Mouse (Mus musculus) brain, embryonic 14.5 days (tissue): Measurements from ENCODE around the gene Foxs1. TPM values are rescaled to one million over a fixed set of nuclear protein-coding genes. Genes with fewer than 3 reads are reported as not detected.

Experiments
- DNase-seq: peaks from one replicate; pipeline ENCODE4 v3.0.0-alpha.2; 2011; ENCODE audit warnings: low read depth
- CTCF ChIP-seq: fragments of 200-500 bp; IDR thresholded peaks from 2 replicates; pipeline ENCODE4 v1.5.1; 2012; ENCODE audit warnings: inconsistent platforms, mild to moderate bottlenecking, moderate library complexity, borderline replicate concordance; ENCODE audit not compliant: insufficient read depth, insufficient read length; ENCODE audit errors: extremely low read depth
- POLR2A ChIP-seq: fragments of 200-500 bp; IDR thresholded peaks from 2 replicates; pipeline ENCODE4 v1.6.1; 2012; ENCODE audit warnings: mild to moderate bottlenecking, inconsistent platforms, borderline replicate concordance; ENCODE audit not compliant: poor library complexity, insufficient read depth, insufficient read length, severe bottlenecking; ENCODE audit errors: extremely low read depth
- polyA plus RNA-seq: library from polyadenylated mRNA; depleted of rRNA; stranded (reverse); fragments of >200 nt; gene quantifications from 2 replicates; pipeline ENCODE4 v1.2.3, GENCODE M21; 2012

Gene Foxs1
- polyA plus RNA-seq, 1 experiment = 4.6 TPM

DNA sequence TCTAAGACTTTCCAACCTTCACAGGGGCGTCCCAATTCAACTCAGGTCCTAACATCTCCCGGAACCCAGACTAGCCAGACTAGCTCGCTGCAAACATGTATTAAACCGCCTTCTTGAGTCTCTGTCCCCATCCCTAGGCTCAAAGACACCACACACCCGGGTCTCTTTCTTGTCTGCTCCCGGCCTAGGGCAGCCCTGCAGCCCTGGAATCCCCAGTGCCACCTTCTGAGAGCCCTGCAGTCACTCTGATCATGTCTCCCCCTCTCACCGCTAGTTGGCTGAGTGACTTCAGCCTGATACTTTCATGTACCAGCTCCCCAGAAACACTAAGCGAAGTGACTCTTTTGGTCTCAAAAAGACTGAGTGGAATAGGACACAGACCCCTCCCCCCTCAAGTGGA is 10.6 kb upstream of the Foxs1 start:
- DNase-seq = peak; percentile 29
- no peak for TF ChIP-seq POLR2A
- peak; percentile 33; the same call in 1 of the 2 replicates for TF ChIP-seq CTCF

DNA sequence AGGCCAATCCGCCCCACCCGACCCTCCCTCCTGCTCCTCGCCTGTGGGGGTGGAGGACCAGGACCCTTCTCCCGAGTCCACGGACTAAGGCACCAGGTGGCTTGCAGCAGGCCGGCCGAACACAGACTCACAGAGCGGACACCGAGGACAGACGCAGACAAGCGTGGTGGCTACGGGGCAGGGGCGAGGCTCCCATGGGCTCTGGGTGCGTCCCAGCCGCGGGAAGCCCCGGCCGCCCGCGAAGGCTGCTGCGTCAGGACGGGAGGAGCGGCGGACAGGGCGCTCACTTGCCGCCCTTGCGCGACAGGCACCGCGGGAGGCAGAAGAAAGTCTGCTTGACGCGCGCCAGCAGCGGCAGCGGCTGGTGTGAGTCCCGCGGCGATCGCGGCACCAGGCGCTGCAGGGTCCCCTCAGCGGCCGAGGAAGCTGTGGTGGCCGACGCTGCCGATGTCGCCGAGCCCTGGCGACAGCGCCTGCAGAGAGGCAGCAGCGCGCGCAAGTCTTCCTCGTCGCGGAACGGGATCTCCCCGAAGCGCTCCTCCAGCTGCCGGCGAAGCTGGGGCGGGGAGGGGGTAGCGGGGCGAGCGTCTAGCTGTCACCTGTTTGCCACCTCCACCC is 10.0 kb upstream of the Foxs1 start:
- TF ChIP-seq CTCF = no peak
- no peak for TF ChIP-seq POLR2A
- peak; percentile 42 for DNase-seq

DNA sequence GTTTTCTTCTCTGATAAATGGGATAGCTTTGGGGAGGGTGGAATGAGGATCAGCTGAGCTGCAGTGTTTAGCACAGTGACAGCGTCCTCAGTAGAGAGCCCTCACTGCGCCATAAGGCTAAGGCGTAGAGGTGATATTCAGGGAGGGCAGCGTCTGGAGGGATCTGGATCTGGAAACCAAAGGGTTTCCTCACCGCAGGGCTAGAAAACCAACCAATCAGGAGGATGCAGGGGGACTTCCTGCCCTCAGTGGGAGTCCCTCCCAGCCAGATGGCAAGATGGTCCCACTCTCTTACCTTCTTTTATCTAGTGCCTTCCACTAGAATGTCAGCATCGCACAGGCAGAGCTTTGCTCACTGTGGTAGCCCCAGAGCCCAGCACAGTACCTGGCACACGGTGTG is 8.8 kb upstream of the Foxs1 start:
- TF ChIP-seq POLR2A = no peak
- no peak for TF ChIP-seq CTCF
- DNase-seq = no peak

DNA sequence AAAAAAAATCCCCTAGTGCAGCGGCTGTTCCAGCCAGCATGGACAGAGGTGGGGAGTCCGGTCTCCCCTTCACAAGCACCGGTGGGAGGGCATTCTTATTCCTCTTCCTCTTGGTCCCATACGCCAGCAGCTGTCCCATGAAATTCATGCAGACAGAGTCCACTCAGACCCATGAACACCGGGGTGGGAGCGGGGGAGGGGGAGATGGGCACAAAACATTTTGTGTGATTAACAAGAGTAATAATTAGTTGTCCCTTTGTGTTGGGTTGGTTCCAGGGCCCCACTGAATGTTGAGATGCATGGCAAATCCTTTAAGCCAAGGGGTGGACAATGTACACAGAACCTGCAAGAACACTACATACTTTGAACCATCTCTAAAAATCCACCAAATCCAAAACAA is 8.1 kb upstream of the Foxs1 start:
- no peak for DNase-seq
- TF ChIP-seq POLR2A = no peak
- no peak for TF ChIP-seq CTCF

DNA sequence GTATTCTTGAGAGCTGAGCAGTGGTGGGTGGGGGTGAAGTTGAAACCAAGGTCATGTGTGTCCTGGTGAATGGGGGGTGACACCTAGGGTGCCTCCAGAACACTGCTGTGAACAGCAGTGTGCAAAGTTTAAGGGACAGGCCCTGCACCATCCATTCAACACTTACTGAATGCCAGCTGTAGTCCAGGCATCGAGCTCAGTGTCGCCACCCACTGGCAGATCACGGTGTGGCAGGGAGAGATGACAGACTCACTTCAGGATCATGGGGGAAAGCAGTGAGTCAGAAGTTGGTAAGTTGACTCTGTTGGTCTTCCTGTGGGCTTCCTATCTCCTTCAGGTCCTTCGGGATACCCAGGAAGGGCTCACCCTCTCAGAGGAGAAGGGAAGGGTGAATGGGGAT is 6.8 kb upstream of the Foxs1 start:
- no peak for DNase-seq
- TF ChIP-seq POLR2A = no peak
- peak; percentile 66 for TF ChIP-seq CTCF

DNA sequence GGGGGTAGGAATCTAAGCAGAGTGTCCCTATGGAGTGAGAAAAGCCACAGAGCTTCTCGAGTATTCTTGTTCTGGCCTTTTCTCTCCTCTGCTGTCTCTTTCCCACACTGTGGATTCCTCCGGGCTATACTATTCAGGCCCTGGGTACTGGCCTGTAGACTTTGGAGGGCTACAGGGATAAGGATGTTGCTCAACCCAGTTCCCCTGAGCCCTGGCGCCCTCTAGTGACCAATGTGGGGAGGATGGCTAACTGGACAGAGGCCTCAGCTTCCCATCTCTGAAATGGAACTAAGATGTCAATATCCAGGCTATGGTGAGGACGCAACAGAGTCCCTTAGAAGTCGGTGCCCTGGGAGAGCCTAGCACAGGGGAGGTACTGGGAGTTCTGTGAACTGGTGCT is 606 bp upstream of the Foxs1 start:
- TF ChIP-seq CTCF (peak; percentile 59), POLR2A (no peak)
- peak; percentile 33 for DNase-seq

DNA sequence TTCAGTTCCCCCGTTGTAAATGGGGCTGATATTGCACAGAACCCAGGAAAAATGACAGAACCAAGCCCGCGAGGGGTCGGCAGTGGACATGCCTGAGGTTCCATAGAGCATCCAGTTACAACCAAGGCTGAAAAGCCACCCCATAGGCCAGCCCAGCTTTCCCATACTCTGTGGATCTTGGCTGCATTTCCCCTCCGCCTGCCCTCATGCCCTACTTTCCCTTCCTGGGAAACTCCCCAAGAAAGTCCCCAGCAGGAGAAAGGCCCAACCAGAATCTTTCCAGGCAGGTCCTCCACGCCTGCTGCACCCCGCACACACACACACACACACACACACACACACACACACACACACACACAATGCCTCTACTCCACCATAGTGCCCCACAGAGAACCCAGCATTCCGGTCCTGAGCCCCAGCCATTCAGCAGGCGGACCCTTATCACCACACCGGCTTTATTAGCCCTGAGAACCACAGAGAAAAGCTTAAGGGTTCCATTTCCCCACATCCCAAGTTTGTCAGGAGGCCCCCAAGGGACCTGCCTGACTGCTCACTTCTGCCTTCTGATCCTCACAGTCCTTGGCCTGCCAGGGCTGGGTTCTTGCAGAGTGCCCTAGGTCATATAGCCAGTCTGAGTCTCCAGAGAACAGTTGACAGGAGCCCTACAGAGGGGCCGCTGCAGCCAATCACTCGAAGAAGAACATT is 1.4 kb downstream of the Foxs1 start:
- DNase-seq = no peak

DNA sequence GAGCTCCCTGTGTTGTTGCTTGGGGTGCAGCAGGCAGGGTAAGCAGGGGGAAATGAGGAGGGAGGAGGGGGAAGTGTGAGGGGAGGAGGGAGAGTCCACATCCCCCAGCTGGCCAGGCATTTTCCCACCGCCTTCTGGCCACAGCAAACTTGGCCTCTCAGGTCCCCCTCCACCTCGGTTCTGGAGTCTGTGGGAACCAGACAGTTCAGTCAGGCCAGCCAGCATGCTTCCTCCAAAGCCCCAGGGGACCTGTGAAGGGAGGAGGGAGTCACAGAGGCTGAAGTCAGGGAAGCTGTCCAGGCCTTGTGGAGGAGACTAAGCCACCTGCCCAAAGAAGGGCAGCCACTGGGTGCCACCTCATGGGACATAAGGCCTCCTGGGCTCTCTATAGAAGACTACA is 2.7 kb downstream of the Foxs1 start:
- no peak for DNase-seq
- TF ChIP-seq CTCF (no peak), POLR2A (no peak)

More for the DNA sequence above, 1.4 kb downstream of the Foxs1 start:
- TF ChIP-seq CTCF = no peak
- TF ChIP-seq POLR2A = no peak

DNA sequence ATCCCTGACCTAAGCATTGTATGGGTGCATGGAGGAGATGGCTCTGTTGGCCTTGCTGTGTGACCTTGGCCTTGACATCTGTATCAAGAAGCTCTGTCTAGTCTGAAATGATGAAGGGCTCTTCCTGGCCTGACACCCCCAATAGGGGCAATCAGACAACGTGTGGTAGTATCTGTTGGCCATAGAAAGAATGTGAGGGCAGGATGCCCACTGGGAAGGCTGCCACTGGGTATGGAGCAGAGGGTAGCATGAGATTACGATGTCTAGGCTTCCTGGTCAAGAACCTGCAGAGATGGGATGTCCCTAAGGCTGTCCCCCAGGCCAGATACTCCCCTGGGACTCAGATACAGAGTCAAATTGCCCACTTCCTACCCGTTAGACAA is 4.0 kb downstream of the Foxs1 start:
- no peak for DNase-seq
- TF ChIP-seq CTCF = no peak
- TF ChIP-seq POLR2A = no peak

DNA sequence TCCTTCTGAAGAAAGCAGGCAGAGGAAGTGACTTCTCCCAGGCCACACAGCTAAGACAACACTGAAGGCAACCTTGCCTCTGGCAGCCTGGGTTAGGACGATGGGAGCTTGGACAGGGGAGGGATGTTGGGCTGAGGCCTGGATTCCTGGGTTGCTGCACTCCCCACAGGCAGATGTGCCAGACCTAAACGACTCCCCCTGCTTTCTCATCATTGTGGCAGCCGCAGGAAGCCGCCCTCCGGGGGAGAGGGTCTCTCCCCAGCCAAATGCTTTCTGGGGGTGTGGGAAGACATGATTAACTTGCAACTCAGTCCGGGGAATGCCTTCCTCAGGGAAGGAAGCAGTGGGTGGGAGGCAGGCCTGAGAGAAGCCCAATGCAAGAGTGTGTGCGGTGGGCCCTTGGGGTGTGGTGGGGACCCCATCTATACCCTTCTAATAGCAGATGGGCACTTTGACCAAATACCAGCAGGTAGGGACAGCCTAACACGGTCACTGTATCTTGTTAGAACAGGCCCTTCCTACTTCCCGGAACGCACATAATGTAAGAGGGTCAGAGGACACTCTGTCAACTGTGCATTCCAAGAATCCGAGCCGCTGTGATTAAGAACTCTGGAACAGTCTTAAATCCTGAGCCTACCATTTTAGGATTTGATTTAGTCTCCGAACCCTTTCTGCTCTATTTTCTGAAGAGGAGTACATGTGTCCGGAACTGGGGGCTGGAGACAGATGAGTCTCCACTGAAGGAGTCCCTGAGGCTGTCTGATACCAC is 4.6 kb downstream of the Foxs1 start:
- DNase-seq = no peak
- TF ChIP-seq POLR2A = no peak
- TF ChIP-seq CTCF = no peak

DNA sequence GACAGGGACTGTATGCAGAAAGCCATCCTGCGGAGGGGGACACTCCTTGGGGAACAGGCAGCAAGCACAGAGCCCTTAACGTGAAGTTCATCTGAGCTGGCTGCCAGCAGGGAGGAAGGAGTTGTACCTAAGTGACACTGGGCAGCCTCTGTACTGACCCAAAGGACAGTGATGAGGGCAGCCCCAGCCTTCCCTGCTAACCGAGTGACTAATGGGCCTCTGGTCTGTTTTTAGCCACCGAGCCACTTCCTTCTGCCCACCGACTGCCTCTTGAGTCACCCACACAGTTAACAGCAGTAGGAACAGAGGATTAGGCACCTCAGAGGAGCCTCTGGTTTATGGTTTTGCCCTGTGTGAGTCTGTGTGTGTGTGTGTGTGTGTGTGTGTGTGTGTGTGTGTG is 5.6 kb downstream of the Foxs1 start:
- no peak for DNase-seq
- TF ChIP-seq CTCF = no peak
- no peak for TF ChIP-seq POLR2A
